Mouse (Mus musculus) hindbrain, embryonic 12.5 days (tissue): ENCODE data around the gene Tln2. TPM values are rescaled to one million over a fixed set of nuclear protein-coding genes. Genes with fewer than 3 reads are reported as not detected.
"Not testable (repeated sequence)": the region's sequence is repeated elsewhere in the genome, so short reads cannot be mapped to it uniquely, and the experiment has no call there.

Source experiments
- ATAC-seq: fragments of 200-750 bp; cut with Nextera tagmentation; 2 replicates; pipeline ENCODE4 v1.8.0; 2017; ENCODE audit warnings: moderate TSS enrichment; ENCODE audit not compliant: low FRiP score
- H3K27ac ChIP-seq: fragments of 300-500 bp; sonication (generic); 2 replicates; pipeline ENCODE4 v1.5.1; 2016; ENCODE audit warnings: mild to moderate bottlenecking
- H3K27me3 ChIP-seq: fragments of 300-500 bp; sonication (generic); 2 replicates; pipeline ENCODE4 v1.6.1; 2016; ENCODE audit warnings: mild to moderate bottlenecking
- H3K36me3 ChIP-seq: fragments of 300-500 bp; sonication (generic); 2 replicates; pipeline ENCODE4 v1.6.1; 2016; ENCODE audit warnings: mild to moderate bottlenecking
- H3K4me1 ChIP-seq: fragments of 300-500 bp; sonication (generic); 2 replicates; pipeline ENCODE4 v1.6.1; 2016
- H3K4me2 ChIP-seq: fragments of 300-500 bp; sonication (generic); replicated peaks from 2 replicates; pipeline ENCODE4 v1.6.1; 2016; ENCODE audit warnings: mild to moderate bottlenecking
- H3K4me3 ChIP-seq: fragments of 300-500 bp; sonication (generic); 2 replicates; pipeline ENCODE4 v1.5.1; 2016; ENCODE audit warnings: mild to moderate bottlenecking
- H3K9ac ChIP-seq: fragments of 300-500 bp; sonication (generic); 2 replicates; pipeline ENCODE4 v1.6.1; 2016; ENCODE audit warnings: mild to moderate bottlenecking, moderate library complexity
- H3K9me3 ChIP-seq: fragments of 300-500 bp; sonication (generic); replicated peaks from 2 replicates; pipeline ENCODE4 v1.6.1; 2016; ENCODE audit warnings: mild to moderate bottlenecking
- WGBS: fragments of 180-500 bp; shearing (Covaris S2); methylation state at CpG from one replicate; pipeline ENCODE4 v1.1.7; 2016; 5-methylcytosine and 5-hydroxymethylcytosine counted together
- polyA plus RNA-seq: library from polyadenylated mRNA; unstranded; fragments of >200 nt; fragmentation: Nextera tagmentation; extraction: Ambion mirVana; gene quantifications from 2 replicates; pipeline ENCODE4 v1.2.1, GENCODE M21; 2016

Tln2 gene
- polyA plus RNA-seq, 1 experiment from 2014 or later: 28.8 TPM

DNA sequence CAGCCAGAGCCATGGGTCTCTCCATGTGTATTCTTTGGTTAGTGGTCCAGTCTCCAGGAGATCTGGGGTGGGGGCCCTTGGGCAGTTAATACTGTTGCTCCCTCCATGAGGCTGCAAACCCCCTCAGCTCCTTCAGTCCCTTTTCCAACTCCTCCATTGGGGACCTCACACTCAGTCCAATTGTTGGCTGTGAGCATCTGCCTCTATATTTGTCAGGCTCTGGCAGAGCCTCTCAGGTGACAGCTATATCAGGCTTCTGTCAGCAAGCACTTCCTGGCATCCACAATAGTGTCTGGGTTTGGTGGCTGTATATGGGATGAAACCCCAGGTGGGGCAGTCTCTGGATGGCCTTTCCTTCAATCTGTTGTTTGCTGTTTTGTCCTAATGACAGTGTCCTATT is 279.2 kb downstream of the Tln2 start:
- not testable (repeated sequence) for H3K27me3 ChIP-seq, H3K9ac ChIP-seq, H3K4me1 ChIP-seq, H3K9me3 ChIP-seq, H3K36me3 ChIP-seq, H3K27ac ChIP-seq, H3K4me2 ChIP-seq, H3K4me3 ChIP-seq, ATAC-seq

DNA sequence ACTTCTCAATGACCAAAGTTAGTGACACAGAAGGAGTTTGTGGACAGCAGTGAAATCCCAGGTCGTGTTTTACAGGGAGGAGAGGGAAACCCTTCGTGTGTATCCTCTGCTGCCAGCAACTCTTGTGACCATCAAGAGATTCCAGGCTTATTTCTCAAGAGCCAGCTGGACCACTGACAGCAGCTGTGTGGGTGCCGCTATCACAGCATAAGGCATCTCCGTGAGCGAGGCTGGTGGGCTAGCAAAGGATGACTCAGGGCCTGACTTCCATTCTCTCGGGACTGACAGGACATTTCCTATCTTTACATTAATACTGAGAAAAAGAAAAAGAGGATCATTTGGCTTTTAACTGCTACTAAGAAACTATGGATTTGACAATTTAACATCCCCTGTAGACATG is 283.1 kb downstream of the Tln2 start:
- 93% methylated on average over 6 of the region's 6 CpGs for WGBS
- Histone ChIP-seq H3K4me3 (no peak overlapping the region), H3K27ac (no peak overlapping the region), H3K36me3 (no peaks in the 10 kb centered on the region), H3K4me2 (no peak overlapping the region), H3K9ac (no peak overlapping the region), H3K9me3 (no peaks in the 10 kb centered on the region), H3K27me3 (no peaks in the 10 kb centered on the region), H3K4me1 (0 out of 2 replicates have a peak, but pooled peaks cover 3% of the 10 kb centered on the region)
- ATAC-seq: no peak

DNA sequence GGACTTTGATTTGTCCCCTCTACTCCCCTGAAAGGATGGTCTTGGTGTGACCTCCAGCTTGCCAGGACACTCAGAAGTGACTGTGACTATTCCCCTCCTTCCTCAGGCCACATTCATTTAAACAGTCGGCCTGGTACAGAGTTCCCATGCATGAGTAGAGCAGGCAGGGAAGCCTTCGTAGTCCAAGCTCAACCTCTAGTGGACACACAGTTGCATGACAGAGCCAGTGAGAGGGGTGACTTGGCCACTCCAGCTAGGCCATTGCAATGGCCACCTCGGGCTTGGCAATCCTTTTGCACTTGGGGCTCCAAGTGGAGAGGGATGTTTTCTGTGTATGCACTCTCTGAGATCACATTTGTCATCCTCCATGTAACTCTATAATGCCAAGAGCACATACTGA is 285.2 kb downstream of the Tln2 start:
- Histone ChIP-seq H3K4me3 (no peak overlapping the region), H3K4me1 (0 out of 2 replicates have a peak, but pooled peaks cover 5% of the 10 kb centered on the region), H3K27me3 (no peaks in the 10 kb centered on the region), H3K9me3 (no peaks in the 10 kb centered on the region), H3K36me3 (no peaks in the 10 kb centered on the region), H3K4me2 (no peak overlapping the region), H3K27ac (no peak overlapping the region), H3K9ac (no peak overlapping the region)
- no peak for ATAC-seq
- WGBS: 50% methylated on average over 3 of the region's 3 CpGs

GRCm38 (mm10) chr9:67273362-67273761 is 286.1 kb downstream of the Tln2 start:
- Histone ChIP-seq H3K27me3 (no peaks in the 10 kb centered on the region), H3K4me2 (no peak overlapping the region), H3K4me1 (0 out of 2 replicates have a peak, but pooled peaks cover 9% of the 10 kb centered on the region), H3K9ac (no peak overlapping the region), H3K4me3 (no peak overlapping the region), H3K27ac (no peak overlapping the region), H3K36me3 (no peaks in the 10 kb centered on the region), H3K9me3 (no peaks in the 10 kb centered on the region)
- no peak for ATAC-seq

DNA sequence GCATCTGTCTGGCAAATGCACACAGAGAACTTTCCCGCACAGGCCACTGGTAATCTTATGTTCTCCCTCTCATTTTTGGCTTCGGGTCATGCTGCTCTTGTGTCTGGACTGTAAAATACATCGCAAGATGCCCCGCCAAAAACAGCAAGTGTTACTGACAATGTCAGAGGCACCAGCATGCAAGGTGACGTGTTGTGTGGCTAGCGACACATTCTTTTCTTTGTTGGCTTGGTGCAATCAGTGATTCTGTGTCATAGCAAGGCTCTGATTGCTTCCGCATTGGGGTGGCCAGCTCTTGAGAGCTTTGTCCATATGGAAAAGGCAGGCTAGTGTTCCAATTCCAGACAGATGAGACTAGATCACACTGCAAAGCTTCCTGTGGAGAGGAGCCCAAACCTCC is 288.8 kb downstream of the Tln2 start:
- Histone ChIP-seq H3K4me2 (no peak overlapping the region), H3K9ac (no peak overlapping the region), H3K27ac (no peak overlapping the region), H3K4me3 (no peak overlapping the region), H3K36me3 (no peaks in the 10 kb centered on the region), H3K4me1 (0 out of 2 replicates have a peak, but pooled peaks cover 9% of the 10 kb centered on the region), H3K27me3 (no peaks in the 10 kb centered on the region), H3K9me3 (no peaks in the 10 kb centered on the region)
- no peak for ATAC-seq
- 74% methylated on average over 7 of the region's 7 CpGs for whole genome bisulfite sequencing

DNA sequence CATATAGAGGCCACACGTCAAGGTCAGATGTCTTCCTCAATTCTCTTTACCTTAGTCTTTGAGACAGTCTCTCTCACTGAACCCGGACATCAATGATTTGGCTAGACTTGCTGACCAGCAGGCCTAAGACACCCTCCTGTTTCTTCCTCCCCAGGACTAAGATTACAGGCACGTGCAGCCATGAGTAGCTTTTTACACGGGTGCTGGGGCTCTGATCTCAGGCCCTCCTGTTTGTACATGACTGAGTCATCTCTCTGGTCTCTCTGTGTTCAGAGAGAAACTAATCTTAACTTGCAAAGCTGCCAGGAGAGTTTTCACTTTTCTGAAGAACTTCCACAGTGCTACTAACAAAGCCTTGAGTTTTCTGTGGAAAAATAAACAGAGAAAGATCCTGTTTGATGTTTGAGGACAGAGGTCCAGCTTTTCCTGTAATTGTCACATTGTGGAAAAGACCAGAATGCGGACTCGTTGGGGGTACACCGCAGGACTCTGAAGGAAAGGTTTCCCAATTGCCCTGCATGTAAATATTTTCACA is 289.4 kb downstream of the Tln2 start:
- no peak for ATAC-seq
- Histone ChIP-seq H3K4me1 (0 out of 2 replicates have a peak, but pooled peaks cover 9% of the 10 kb centered on the region), H3K9me3 (no peaks in the 10 kb centered on the region), H3K9ac (no peak overlapping the region), H3K27me3 (no peaks in the 10 kb centered on the region), H3K4me2 (no peak overlapping the region), H3K27ac (no peak overlapping the region), H3K36me3 (no peaks in the 10 kb centered on the region), H3K4me3 (no peak overlapping the region)
- WGBS: 79% methylated on average over 7 of the region's 7 CpGs

GRCm38 (mm10) chr9:67267276-67267990 is 292.1 kb downstream of the Tln2 start:
- no peak overlapping the region for H3K4me3 ChIP-seq
- H3K4me1 ChIP-seq: 0 out of 2 replicates have a peak, but pooled peaks cover 9% of the 10 kb centered on the region
- H3K27ac ChIP-seq: no peak overlapping the region
- H3K9me3 ChIP-seq: no peaks in the 10 kb centered on the region
- ATAC-seq: no peak
- H3K27me3 ChIP-seq: no peaks in the 10 kb centered on the region
- no peak overlapping the region for H3K4me2 ChIP-seq
- no peak overlapping the region for H3K9ac ChIP-seq
- WGBS: 91% methylated on average over 8 of the region's 8 CpGs
- no peaks in the 10 kb centered on the region for H3K36me3 ChIP-seq

- no peaks in the 10 kb centered on the region for H3K27me3 ChIP-seq
- peak overlapping the region; percentile 18; the same call in 1 of the 2 replicates for H3K27ac ChIP-seq
These were observed 294.0 kb downstream of the Tln2 start for GRCm38 (mm10) chr9:67265513-67265912.

GRCm38 (mm10) chr9:67264896-67265295 is 294.6 kb downstream of the Tln2 start:
- Histone ChIP-seq H3K36me3 (no peaks in the 10 kb centered on the region), H3K4me2 (no peak overlapping the region), H3K27me3 (no peaks in the 10 kb centered on the region), H3K4me1 (peaks cover 12% of the 10 kb centered on the region), H3K27ac (no peak overlapping the region), H3K9ac (no peak overlapping the region), H3K9me3 (no peaks in the 10 kb centered on the region), H3K4me3 (no peak overlapping the region)
- no peak for ATAC-seq
- WGBS: 62% methylated on average over 2 of the region's 2 CpGs

More at GRCm38 (mm10) chr9:67265513-67265912, 294.0 kb downstream of the Tln2 start:
- 84% methylated on average over 11 of the region's 11 CpGs for WGBS
- H3K9ac ChIP-seq: no peak overlapping the region
- no peak for ATAC-seq
- no peaks in the 10 kb centered on the region for H3K36me3 ChIP-seq
- peaks cover 12% of the 10 kb centered on the region for H3K4me1 ChIP-seq
- H3K4me3 ChIP-seq: no peak overlapping the region
- no peaks in the 10 kb centered on the region for H3K9me3 ChIP-seq
- no peak overlapping the region for H3K4me2 ChIP-seq

DNA sequence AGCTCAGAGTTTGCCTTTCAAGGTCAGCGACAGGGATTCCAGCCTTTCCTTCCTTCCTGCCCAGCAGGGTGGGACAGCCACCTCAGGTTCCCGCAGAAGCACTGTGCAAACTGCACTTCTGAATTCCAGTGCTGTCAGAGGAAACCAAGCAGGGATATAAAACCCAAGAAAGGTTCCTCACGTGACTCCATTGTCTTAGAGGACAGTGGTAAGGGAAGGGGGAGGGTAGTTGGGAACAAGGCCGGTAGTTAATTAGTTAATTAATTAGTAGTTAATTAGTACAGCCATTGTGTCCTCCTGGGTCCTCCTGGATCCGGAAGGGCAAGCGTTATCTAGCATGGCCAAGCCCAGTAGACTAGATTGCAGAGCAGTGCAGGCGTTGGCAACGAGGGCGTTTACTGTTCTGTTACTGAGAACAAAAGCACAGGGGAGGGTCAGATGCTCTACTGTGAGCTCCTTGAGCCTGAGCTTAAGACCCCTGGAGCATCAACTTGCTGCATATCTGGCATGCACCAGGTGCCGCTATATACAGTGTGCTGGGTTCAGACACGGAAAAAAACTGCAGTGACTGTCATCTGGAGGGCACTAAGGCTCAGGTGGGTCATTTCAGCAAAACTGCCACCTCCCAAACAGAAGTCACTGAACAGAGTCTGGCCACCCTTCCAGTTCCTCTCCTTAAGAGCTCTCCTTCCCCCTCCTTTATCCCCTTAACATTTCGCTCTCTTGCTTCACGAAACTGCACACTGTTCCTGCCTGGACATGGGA is 298.5 kb downstream of the Tln2 start:
- 30% methylated on average over 13 of the region's 13 CpGs for WGBS
- Histone ChIP-seq H3K4me1 (peaks cover 8% of the 10 kb centered on the region), H3K27me3 (no peaks in the 10 kb centered on the region), H3K9me3 (no peaks in the 10 kb centered on the region), H3K36me3 (no peaks in the 10 kb centered on the region), H3K27ac (no peak overlapping the region), H3K9ac (no peak overlapping the region), H3K4me3 (no peak overlapping the region), H3K4me2 (no peak overlapping the region)
- no peak for ATAC-seq

DNA sequence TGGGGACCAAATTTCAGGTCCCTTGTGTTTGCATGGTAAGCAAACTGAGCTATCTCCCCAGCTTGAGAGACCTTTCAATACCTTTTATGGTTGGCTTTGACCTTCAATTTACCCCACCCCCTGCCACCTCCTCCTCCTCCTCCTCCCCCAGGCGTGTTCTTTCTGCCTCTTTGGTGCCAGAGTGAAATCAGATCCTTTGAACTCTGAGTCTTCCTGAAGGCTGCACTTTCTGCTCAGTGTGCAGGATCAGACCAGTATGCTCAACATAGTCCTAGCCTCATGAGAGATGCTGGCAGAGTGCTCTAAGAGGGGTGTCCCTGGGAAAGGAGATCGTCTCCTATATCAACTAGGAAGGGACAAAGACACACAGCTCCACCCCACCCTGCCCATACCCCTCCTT is 309.4 kb downstream of the Tln2 start:
- Histone ChIP-seq H3K27ac (no peak overlapping the region), H3K27me3 (no peaks in the 10 kb centered on the region), H3K9ac (no peak overlapping the region), H3K4me1 (no peaks in the 10 kb centered on the region), H3K36me3 (peaks cover 2% of the 10 kb centered on the region; the same call in 1 of the 2 replicates), H3K9me3 (no peaks in the 10 kb centered on the region), H3K4me3 (no peak overlapping the region), H3K4me2 (no peak overlapping the region)
- ATAC-seq: no peak
- 73% methylated on average over 2 of the region's 2 CpGs for WGBS

DNA sequence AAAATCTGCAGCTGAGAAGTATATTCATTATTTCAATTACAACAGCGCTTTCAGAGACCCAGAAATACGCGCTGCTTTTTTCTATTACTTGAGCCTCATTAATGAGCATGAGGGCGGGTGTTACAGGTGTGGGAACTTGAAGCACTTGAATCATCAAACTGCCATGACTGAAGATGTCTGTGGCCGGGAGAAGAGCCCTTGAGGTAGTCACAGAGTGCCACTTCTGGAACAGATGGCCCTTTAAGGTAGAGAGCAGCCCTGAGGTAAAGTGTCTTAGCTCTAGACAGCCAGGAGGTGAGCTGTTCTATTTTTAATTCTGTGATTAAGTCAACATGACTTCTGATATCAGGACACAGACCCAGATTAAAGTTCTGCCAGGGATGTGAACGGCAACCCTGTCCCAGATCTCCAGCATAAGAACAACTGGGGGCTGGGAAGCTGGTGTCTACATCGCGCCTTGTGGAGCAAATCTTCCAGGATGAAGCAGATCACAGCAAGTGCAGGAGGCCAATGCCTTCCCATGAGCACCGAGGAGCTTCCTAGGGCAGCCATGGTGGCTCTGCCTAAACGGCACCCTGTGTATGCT is 312.0 kb downstream of the Tln2 start:
- H3K4me2 ChIP-seq: no peak overlapping the region
- WGBS: 95% methylated on average over 10 of the region's 10 CpGs
- no peaks in the 10 kb centered on the region for H3K4me1 ChIP-seq
- H3K4me3 ChIP-seq: no peak overlapping the region
- no peaks in the 10 kb centered on the region for H3K27me3 ChIP-seq
- no peak overlapping the region for H3K9ac ChIP-seq
- H3K27ac ChIP-seq: no peak overlapping the region
- no peaks in the 10 kb centered on the region for H3K36me3 ChIP-seq
- ATAC-seq: no peak
- no peaks in the 10 kb centered on the region for H3K9me3 ChIP-seq
